Mouse (Mus musculus) thymus, adult 2 months (tissue): ENCODE measurements around the gene Stk31.

ENCODE experiments used
- CTCF ChIP-seq: fragments of 200-500 bp; IDR thresholded peaks from 2 replicates; pipeline ENCODE4 v1.5.1; 2012; ENCODE audit warnings: mild to moderate bottlenecking, control low read depth, low read length, moderate library complexity, borderline replicate concordance; ENCODE audit not compliant: control insufficient read depth, poor library complexity, insufficient read depth; ENCODE audit errors: extremely low read depth
- POLR2A ChIP-seq: fragments of 200-500 bp; IDR thresholded peaks from 2 replicates; pipeline ENCODE4 v1.6.1; 2012; ENCODE audit warnings: mild to moderate bottlenecking, low read length, control low read depth, moderate library complexity; ENCODE audit not compliant: control insufficient read depth, poor library complexity, insufficient read depth; ENCODE audit errors: extremely low read depth

DNA sequence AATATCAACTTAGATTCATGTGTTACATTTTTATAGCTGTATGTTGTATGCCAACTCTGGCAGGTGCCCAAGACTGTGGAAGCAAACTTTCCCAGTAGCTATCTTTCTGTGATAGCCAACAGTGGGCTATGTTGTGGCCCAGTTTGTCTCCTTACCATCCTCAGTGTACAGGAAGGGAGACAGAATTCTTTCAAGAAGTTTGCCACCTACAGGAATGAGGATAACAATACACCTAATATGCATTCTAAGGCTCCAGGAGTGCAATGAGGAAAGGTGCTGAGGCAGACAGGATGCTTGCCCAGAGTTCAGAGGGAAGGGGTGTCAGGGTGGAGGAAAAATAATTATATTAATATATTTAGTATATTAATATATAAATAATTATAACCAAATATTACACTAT lies 35.0 kb upstream of the Stk31 start:
- TF ChIP-seq CTCF: no peak
- TF ChIP-seq POLR2A: no peak
